Mouse (Mus musculus): ENCODE results near the gene Tmem9b.

The Tmem9b gene

DNA sequence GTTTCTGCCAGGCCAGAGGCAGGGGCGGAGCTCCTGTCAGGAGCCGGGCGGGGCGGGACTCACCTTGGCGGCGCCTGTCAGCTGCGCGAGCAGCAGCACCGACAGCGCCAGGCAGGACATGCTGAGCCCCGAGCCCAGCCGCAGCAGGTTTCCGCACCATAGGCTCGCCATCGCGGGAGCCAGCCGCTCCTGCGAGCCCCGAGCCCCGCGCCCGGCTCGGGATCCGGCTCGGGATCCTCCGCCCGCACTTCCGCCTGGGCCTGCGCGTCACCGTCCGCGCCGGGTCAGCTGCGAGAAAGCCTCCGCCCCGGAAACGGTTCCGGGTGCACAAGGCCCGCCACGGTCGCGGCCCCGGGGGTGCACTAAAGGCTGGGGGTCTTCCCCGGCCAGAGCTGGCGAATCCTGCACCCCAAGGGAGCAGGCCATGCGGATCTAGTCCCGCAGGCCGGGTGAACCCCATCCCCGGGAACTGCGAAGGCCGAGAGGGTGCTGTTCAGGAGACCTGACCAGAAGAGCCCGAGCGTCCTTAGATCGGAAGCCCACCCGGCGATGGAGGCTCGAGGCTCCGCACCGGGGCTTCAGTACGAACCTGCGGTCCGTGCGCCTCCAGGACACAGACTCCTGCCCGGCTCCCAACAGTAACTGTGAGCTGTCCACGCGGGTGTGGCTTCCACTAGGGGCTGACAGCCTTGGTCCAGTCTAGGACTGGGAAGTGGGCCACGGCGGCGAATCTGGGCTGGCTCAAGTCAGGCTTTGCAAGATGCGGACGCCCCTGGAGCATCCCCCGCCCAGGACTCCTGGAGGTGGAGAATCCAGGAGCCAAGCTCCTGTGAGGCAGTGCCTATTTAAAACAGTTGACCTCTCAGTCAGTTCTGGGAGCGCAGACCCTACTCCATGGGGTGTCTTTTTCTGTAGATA is at the start of gene Tmem9b:
Gene Tmem9b (minus strand): TSS at position 868 of the 918 bp plus-strand sequence.
- in situ Hi-C loops (cut with MseI, MboI): no loop called here

DNA sequence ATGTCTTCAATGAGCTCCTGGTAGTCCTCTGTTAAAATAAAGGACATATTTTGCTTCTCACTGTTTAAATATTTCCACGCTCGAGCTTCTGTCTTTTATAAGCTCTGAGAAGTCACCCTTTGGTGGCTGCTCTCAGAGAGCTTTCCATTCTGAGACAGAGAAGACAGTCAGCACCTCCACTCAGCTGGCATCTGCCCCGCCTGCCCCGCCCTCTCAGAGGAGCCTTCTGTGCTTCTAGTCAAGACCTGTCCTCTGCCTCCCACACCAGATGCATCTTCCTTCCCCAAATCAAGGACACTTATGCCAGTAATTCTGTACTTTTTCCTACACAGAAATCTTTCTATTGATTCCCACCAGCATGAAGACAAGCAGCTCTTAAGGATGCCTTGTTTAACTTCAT is 48.0 kb upstream of the Tmem9b start:
- in situ Hi-C loops (cut with MseI, MboI): no loop called here

DNA sequence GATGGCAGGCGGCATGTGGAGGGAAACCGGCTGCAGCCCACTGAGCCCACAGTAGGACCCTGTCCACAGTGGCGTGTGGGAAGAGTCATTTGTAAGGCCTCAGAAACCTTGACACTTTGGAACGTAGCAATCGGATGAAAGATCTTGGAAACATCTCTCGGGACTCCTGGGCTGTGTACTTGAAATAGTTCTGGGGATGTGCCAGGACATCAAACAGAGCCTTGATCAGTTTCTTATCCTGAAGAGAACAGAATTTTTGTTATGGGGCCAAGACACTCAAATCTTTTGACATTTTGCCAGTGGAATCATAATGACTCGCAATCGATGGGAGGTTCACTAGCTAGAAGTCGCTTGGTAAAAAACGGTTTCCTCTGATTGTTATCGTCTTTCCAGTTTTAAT is 46.5 kb upstream of the Tmem9b start:
- in situ Hi-C loops (cut with MseI, MboI): no loop called here

DNA sequence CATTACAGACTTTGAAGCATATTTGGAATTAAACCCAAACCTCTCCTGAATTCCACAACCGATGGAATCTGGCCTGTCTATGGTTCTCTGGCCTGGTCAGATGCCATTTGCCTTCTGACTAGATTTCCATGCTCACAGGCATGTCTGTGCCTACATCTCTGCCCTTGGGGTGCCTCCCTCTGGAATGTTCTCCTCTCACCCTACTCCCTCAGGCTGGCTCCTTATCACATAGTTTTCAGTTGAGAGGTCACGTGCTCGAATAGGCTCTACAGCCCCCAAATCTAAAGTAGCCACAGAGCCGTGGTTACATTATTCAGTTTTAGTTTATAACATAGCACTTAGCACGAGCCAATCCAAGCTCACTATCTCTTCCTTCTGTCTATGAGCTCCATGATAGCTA is 42.9 kb upstream of the Tmem9b start:
- in situ Hi-C loops (cut with MseI, MboI): no loop called here

DNA sequence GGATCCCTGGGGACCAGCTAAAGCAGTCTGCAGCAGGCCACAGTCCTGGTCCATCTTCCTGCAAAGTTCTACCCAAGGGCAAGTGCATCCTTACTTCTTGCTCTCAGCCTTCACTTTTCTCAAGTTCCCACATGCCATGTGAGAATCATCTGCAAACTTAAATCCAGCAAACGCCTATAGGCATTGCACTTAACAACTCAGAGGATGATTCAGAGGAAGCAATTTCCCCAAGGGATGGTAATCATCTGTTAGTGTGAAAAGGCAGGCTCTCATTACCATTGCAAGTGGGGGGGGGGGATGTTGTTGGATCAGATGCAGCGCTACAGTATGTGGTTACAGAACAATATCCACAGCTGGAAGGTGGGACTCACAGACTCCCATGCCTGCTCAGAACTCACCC is 41.9 kb upstream of the Tmem9b start:
- in situ Hi-C loops (cut with MseI, MboI): no loop called here

DNA sequence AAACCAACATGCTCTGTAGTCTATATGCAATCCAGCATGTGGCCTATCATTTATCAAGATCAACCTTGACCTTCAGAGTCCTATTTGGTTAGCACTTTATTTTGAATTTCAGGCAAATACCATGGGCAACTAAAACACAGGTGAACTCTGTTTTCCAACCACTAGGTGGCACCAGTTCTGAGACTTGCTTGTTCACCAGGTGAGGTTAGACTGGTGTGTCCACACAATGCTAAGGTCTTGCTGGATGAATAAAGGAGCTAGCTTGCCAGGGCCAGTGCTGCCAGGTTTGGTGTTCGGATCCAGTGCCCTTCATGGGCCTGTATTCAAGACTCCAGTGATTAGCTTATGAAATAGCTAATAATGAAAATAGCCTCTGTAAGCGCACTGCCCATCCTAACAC is 40.1 kb upstream of the Tmem9b start:
- in situ Hi-C loops (cut with MseI, MboI): no loop called here

DNA sequence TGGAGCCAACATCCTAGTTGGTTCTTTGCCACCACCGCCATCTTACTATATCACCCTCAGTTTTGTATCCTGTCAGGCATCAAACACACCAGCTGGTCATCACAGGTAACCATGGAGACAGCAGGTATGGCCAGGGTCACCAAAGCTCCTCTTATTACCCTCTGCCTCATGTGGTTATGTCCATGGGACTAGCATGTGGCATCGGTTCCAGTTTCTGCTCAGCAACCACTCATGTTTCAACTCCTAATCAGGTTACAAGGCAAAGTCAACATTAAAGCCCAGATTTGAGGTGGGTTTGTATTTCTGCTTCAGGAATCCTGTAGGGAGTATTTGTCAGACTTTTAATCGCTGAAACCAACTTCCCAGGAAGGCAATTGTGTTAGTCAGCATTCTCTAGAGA is 38.1 kb upstream of the Tmem9b start:
- in situ Hi-C loops (cut with MseI, MboI): no loop called here

DNA sequence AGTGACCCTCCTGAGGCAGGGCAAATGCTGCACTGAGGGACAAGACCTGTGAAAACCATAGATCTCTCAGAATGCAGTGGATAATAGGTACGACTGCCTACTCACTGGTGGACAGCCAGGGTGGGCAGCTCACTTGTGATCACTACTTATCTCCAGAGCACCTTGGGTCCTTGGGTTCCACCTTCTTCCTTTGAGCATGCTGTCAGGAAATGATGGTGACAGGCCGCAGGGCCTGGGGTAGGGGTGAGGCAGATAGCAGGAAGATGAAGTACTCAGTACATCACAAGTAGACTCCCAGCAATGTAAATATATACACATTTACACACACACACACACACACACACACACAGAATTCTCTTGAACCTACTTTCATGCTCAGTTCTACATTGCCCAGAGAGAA is 35.2 kb upstream of the Tmem9b start:
- in situ Hi-C loops (cut with MseI, MboI): no loop called here

DNA sequence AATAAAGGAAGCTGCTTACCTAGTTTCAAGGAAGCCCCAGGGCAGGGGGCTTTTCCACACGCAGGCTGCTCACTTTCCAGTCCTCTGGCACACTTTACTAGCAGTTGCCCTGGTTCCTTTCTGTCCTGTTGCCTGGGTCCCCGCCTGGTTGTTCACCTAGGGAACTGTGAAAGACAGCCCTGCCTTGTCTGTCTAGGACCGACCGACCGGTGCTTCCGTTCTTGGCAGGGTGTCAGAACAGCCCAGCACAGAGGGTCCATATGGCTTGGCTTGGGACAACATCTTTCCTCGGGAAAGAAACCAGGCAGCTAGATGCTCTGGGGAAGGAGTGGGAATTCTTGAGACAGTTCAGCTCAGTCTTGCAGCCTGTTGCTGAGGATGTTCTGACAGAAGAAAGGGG is 30.6 kb upstream of the Tmem9b start:
- in situ Hi-C loops (cut with MseI, MboI): no loop called here

DNA sequence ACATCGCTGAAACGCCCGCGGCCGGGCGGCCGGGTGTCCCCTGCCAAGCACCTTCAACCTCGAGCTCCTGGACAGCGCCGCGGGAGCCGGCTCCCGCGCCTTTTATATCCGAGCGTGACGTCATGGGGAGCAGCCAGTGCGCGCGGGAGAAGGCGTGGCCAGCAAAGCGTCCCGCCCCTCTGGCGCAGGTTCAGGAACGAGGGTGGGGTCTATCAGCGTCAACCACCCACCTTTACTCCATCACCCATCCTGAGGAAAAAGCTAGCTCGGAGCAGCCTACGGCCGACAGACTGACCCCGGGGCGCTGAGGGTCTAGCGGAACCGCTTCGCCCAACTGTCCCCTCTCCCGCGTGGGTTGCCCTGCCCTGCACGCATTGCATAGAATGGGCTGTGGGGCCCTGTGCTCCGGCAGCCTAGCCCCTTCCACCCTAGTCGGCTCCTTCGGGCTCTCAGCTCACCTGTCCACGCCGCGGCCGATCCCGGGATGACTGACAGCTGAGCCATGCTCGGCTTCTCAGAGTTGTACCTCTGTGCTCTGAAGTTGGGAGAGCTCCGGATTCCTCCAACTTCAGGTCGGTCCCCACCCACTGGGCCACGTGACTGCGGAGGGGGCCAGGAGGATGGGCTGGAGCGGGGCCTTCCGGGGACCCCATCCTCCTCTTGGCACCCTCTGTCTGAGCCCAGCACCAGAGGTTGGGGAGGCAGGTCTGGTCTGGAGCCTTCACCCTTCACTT is 29.0 kb upstream of the Tmem9b start, which contains the start of gene Nrip3:
Gene Nrip3 (minus strand): TSS at position 556 of the 734 bp plus-strand sequence.
- in situ Hi-C loops (cut with MseI, MboI): no loop called here

DNA sequence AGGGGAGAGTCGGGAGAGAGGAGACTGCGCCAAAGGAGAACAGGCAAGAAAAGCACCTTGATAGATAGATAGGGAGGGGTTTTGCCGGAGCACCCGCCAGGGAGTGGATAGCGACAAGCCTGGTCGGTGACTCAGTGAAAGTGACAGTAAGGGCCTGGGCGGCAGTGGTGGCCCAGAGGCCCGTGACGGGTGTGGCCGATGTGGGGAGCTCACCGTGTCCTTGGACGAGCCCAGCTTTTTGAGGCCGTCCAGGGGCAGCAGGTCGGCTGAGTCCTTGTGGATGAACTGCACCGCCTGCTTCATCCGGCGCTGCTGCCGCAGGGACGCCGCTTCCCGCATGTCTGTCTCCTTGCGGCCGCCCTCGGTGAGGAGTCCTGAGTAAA is 28.4 kb upstream of the Tmem9b start:
- in situ Hi-C loops (cut with MseI, MboI): no loop called here

DNA sequence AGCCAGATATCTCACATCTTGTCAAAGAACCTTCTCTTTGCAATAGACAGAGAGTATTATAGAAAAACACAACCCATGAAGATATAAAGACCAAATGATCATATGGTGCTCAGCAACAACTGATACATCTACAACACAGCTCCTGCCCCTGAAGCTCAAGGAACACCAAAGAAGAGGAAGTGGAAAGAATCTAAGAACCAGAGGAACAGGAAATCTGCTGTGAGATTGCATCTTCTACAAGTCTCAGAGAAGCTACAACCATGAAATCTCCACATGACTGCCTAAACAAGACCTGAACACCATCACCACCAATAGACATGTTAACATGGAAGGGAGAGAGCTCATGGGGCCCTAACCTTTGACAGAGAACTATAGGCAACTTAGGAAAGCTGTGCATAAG is 19.6 kb upstream of the Tmem9b start:
- in situ Hi-C loops (cut with MseI, MboI): no loop called here

DNA sequence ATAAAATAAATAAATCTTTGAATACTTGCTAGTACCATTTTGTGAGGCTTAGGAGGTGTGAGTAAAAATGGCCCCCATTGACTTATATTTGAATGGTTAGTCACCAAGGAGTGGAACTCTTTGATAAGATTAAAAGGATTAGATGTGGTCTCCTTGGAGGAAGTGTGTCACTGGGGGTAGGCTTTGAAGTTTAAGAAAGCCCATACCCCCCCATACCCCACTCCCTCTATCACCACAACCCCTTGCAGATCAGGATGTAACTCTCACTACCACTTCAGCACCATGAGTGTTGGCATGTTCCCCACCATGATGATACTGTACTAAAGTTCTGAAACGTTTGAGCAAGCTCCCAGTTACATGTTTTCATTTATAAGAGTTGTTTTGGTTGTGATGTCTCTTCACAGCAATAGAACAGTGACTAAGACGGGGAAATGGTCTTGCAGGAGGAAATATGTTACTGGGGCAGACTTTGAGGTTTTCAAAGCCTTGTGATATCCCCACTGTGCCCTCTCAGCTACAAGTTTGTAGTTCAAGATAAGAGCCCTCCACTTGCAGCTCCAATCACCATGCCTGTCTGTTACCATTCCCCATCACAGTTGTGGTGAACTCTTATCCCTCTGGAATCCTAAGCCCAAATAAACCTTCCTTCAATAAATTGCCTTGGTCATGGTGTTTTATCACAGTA is 16.2 kb upstream of the Tmem9b start:
- in situ Hi-C loops (cut with MseI, MboI): no loop called here

DNA sequence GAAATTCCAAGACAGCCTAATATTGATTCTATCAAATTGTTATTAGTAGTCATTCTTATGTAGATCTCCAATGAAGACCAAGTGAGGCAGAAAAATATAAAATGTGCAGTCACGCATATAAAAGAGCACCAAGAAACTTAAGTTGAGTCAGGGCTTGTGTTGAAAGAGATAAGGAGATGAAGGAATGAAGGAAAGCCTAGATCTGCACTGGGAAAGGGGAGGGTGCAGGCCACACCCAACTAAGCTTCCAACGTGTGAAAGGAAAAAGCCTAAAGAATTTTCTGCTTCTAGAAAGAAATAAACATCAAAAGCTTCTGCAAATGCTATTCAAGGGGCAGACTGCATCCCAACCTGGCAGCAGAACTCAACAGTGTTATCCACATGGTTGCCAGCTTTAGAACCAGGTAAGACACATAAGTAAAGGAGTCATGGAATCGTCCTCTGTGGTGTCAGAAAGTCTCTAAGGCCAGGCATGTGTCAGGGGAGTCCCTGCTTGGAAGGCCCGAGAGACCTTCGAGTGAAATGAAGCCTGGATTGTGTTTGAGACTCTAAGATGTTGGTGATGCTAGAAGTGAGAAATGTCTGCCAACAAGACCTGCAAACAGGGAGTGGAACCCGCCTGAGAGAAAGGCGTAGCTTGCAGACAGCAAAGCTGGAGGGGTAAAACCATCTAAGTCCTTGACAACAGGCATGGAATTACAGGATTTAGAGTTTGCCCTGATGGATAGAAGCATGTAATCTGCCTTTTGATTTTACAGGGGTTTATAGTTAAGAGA is 15.1 kb upstream of the Tmem9b start:
- in situ Hi-C loops (cut with MseI, MboI): no loop called here

DNA sequence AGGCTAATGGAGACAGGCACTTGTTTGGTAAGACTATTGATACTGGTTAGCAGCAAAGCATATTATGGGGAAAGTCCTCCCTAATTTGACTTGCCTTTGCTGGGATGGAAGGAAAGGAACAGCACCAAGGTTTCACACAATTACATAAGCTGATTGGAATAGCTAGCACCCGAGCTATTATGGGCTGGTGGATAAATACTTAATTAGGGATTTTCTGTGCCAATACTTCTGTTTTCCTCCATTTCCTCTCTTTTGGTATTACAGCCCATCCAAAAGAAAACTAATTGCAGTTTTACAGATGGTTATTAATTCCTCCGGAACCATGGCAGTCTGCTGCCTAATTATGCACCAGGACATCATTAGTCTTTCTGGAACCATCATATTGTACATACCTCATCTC is 11.3 kb upstream of the Tmem9b start:
- in situ Hi-C loops (cut with MseI, MboI): no loop called here

DNA sequence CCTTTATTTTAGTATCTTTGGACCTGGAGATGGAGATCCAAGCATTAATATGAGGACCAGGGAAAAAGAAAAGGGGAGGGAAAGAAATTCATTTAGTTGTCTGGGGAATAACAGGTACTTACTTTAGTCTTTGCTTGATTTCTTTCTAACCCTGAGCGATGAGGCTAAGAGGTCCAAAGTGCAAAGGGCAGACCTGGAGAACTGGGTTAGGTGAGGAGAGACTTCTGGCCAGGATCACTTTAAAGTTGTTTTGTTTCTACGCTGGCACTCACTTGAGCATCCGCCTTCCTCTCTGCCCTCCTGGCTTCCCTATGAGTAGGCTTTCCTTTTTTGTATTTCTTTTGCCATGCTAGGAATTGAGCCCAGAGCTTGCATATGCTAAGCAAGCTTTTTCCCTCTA is 3.6 kb upstream of the Tmem9b start:
- in situ Hi-C loops (cut with MseI, MboI): no loop called here

DNA sequence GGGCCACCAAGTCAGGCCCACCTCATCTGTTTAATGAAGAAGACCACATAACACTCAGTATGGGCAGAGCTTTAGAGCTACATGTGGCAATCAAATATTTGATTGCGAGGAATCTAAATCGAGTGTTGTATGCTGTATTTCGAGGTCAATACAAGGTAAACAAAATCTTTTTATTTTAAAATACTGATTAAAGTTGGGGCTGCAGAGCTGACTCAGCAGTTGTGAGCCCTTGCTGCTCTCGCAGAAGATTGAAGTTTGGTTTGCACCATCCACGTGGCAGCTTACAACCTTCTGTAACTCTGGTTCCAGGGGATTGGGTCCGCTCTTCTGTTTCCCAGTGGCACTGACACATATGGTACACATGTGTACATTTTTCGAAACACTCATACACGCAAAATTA is 1.4 kb upstream of the Tmem9b start:
- in situ Hi-C loops (cut with MseI, MboI): no loop called here

DNA sequence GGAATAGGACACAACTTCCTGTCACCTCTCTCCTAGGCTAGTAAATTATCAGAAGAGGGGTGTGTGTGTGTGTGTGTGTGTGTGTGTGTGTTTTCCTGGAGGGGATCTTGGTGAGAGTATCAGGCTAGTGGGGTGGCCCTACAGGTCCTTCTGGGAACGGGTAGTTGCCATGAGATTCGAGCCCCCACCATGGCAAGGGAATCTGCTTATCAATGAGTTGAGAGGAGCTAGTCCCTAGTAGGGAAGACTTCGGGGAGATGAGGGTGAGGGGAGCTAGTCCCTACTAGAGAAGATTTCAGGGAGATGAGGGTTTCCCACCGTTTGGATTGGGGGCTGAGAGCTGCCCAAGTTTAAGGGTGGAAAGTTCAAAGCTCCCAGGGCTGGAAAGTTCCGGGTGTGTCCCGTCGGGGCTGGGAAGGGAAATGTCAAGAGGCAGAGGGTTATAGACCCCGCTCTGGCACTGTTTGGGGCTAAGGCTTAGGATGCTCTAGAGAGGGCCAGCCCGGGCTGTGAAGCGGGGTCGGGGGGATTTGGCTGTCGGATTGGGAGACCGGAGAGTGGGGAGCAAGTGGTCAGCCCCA is 1.2 kb downstream of the Tmem9b start:
- in situ Hi-C loops (cut with MseI, MboI): no loop called here

DNA sequence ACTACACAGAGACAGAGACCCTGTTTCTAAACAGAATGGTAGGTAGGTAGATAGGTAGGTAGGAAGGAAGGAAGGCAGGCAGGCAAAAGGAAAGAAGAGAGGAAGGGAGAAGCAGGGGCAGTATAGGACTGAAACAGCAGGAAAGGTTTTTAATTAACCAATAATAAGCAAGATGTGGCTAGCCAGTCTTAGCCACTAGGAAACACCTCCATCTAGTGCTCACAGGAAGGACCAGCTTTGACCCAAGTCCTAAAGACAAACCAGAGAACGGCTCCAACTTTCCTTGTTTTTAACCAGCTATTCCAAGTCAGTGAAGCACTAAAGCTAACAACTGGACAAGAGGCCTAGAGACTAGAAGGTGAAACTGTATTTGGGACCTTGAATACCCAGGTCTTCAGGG is 4.9 kb downstream of the Tmem9b start:
- in situ Hi-C loops (cut with MseI, MboI): no loop called here

DNA sequence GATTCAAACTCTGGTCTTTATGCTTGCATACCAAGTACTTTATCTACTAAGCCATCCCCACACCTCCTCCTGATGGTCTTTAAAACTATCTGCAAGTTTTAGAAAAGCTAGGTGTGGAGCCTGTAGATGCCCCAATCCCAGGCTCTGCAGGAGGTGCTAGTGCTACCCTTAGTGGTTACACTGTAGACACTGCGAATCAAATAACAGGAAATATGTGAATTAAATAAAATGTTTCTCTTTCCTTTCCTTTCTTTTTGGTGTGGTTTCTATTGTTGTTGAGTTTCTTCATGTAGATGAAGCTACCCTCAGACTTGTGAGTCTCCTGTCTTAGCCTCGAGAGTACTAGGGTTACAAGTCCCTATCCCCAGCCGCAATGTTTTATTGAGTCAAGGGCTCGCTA is 11.0 kb downstream of the Tmem9b start:
- in situ Hi-C loops (cut with MseI, MboI): no loop called here

DNA sequence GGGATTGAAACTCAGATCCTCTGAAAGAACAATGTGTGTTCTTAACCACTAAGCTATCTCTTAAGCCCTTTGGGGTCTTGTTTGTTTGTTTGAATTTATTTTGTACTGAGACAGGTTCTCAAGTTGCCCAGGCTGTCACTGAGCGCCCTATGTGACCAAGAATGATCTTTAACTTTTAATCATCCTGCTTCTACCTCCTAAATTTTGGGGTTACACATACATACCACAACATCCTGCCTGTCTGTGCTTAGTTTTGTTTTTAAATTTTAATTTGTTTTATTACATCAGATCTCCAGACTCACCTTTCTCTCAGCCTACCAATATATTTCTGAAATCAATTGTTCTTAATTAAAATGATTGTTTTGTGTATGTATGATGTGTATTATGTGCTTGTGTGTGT is 11.6 kb downstream of the Tmem9b start:
- in situ Hi-C loops (cut with MseI, MboI): no loop called here

Measured in mouse trophoblast stem cell (cell line).